Mouse (Mus musculus) megakaryocyte, embryonic 14.5 days (primary cell): ENCODE data around the gene 2700097O09Rik. TPM values are rescaled to one million over a fixed set of nuclear protein-coding genes. Genes with fewer than 3 reads are reported as not detected.

Source experiments
- H3K27me3 ChIP-seq: replicated peaks from 2 replicates; pipeline ENCODE3; 2012; ENCODE audit warnings: inconsistent platforms
- H3K36me3 ChIP-seq: replicated peaks from 2 replicates; pipeline ENCODE3; 2012; ENCODE audit warnings: low read length, inconsistent platforms, mixed read lengths
- H3K4me1 ChIP-seq: 2 replicates; pipeline ENCODE4 v1.6.1; 2012; ENCODE audit warnings: inconsistent platforms
- H3K4me3 ChIP-seq: replicated peaks from 2 replicates; pipeline ENCODE3; 2012; ENCODE audit warnings: moderate library complexity, mild to moderate bottlenecking, inconsistent platforms
- H3K9me3 ChIP-seq: 2 replicates; pipeline ENCODE4 v1.6.1; 2012; ENCODE audit warnings: inconsistent platforms
- FLI1 ChIP-seq: IDR thresholded peaks from 2 replicates; pipeline ENCODE4 v1.6.1; 2012; ENCODE audit warnings: low read length, inconsistent platforms, mixed read lengths
- GATA1 ChIP-seq: IDR thresholded peaks from 3 replicates; pipeline ENCODE4 v1.6.1; 2012; ENCODE audit warnings: mixed read lengths, low read length, inconsistent platforms, borderline replicate concordance
- polyA plus RNA-seq: library from polyadenylated mRNA; stranded (reverse); fragments of >175 nt; gene quantifications from 2 replicates; pipeline ENCODE4 v1.2.3, GENCODE M21; 2012; ENCODE audit warnings: low replicate concordance; ENCODE audit not compliant: insufficient read depth

Gene 2700097O09Rik
- polyA plus RNA-seq, 1 experiment = 0.25 TPM

DNA sequence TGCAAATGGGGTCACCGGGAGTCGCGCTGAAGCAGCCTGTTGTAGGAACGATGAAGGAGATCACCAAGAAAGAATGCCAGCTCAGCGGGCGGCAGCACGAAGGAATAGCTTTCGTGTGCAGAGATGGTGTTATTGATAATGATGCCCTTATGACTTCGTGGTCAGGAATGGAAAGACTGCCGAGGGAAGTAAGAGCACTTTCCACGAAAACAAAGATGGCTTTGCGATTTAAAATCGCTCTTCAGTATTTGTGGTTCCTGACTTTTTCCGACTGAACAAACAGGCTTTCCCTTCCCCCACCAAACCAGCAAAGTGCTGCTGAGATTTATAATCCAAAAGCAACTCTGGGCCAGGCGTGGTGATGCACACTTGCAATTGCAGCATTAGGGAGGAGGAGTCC lies 38.9 kb downstream of the 2700097O09Rik start:
- TF ChIP-seq GATA1 (no peak), FLI1 (no peak)
- H3K27me3 ChIP-seq = peaks cover 4% of the 10 kb centered on the region
- no peaks in the 10 kb centered on the region for H3K9me3 ChIP-seq
- no peaks in the 10 kb centered on the region; the same call in 1 of the 2 replicates for H3K4me1 ChIP-seq
- H3K36me3 ChIP-seq = peaks cover 13% of the 10 kb centered on the region
- H3K4me3 ChIP-seq = no peak overlapping the region

DNA sequence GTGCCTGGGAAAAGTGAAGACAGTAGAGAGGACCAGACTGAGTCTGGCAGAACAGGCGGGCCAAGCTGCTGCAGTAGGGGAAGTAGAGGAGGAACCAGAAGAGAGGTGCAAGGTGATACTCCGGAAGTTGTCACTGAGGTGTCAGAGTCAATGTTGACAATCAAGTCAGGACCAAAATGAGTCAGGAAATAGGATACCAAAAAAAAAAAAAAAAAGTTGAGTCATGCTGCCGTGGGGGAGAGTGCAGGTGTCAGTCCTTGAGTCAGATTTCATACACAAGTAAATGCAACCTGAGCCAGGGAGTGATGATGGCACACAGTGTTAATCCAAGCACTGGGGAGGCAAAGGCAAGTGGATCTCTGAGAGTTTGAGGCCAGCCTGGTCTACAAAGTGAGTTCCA lies 52.8 kb downstream of the 2700097O09Rik start:
- TF ChIP-seq GATA1 (no peak), FLI1 (no peak)
- Histone ChIP-seq H3K9me3 (peaks cover 7% of the 10 kb centered on the region), H3K27me3 (peaks cover 26% of the 10 kb centered on the region), H3K4me1 (peaks cover 8% of the 10 kb centered on the region), H3K36me3 (no peaks in the 10 kb centered on the region), H3K4me3 (no peak overlapping the region)

DNA sequence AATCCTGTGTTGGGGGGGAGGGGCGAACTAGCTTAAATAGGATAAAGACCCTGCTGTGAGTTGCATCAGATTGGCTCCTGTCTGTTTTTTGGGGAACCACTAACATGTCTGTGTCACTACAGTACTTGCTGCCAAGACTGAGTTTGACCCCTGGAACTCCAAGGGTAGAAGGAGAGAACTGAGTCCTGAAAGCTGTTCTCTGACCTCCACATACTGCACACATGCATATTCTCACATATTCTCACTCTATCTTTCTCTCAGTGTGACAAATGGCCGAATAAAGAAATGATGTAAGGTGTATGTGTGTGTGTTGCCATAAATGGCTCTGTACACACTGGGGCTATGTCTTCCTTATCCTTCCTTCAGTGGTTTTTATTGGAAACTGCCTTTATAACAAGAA lies 56.6 kb downstream of the 2700097O09Rik start:
- no peaks in the 10 kb centered on the region for H3K36me3 ChIP-seq
- H3K9me3 ChIP-seq = peaks cover 7% of the 10 kb centered on the region
- H3K4me3 ChIP-seq = no peak overlapping the region
- TF ChIP-seq FLI1 = no peak
- TF ChIP-seq GATA1 = no peak
- peaks cover 3% of the 10 kb centered on the region for H3K27me3 ChIP-seq
- H3K4me1 ChIP-seq = peaks cover 8% of the 10 kb centered on the region

DNA sequence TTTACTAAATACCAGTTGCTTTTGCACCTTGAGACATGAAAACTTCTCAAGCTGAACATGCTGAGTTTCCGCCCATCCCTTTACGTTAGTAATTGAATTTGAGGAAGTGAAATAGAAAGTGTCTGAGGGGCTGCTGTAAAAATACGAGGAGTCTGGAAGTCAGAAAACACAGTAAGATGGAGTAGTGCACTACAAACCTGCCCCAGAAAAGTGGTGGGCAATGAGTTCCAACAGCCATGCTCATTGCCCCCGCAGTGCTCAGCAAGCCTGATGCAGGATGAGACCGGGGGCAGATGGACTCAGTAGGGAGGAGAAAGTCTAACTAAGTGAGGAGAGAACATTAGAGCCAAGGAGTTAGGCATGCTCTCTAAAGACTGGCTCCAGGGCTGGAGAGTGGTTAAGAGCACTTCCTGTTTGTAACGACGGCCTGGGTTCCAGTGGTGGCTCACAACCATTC lies 60.5 kb downstream of the 2700097O09Rik start:
- H3K36me3 ChIP-seq = no peaks in the 10 kb centered on the region
- H3K9me3 ChIP-seq = peaks cover 4% of the 10 kb centered on the region
- peaks cover 18% of the 10 kb centered on the region for H3K4me1 ChIP-seq
- TF ChIP-seq GATA1 = no peak
- no peak for TF ChIP-seq FLI1
- no peaks in the 10 kb centered on the region for H3K27me3 ChIP-seq
- peak overlapping the region; percentile 62 for H3K4me3 ChIP-seq

DNA sequence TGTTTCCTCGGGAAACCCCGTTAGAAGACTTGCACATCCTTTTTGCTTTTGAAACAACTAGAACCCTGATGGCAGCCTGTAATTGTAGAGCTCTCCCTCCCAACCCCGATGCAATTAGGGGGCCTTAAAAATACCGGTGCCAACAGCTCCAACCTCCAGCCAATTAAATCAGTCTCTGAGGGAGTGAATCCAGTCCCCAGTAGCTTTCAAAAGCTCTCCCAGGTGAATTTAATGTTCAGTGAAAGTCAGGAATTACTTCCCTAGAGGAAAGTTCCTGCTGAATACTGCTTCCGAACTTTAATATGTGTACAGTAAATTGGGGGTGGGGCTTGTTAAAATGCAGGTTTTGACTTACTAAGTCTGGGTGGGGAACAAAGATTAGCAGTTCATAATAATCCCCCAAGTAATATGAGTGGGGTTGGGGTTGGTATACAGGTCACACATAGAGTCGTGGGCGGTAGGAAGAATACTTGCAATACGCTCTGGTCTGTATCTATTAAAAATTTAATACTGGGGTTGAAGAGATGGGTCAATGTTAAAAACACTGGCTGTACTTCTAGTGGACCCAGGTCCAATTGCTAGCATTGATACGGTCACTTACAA lies 62.7 kb downstream of the 2700097O09Rik start:
- H3K4me1 ChIP-seq = peaks cover 18% of the 10 kb centered on the region
- H3K4me3 ChIP-seq = no peak overlapping the region
- no peaks in the 10 kb centered on the region for H3K9me3 ChIP-seq
- no peaks in the 10 kb centered on the region for H3K36me3 ChIP-seq
- H3K27me3 ChIP-seq = peaks cover 6% of the 10 kb centered on the region
- TF ChIP-seq FLI1 (no peak), GATA1 (no peak)

DNA sequence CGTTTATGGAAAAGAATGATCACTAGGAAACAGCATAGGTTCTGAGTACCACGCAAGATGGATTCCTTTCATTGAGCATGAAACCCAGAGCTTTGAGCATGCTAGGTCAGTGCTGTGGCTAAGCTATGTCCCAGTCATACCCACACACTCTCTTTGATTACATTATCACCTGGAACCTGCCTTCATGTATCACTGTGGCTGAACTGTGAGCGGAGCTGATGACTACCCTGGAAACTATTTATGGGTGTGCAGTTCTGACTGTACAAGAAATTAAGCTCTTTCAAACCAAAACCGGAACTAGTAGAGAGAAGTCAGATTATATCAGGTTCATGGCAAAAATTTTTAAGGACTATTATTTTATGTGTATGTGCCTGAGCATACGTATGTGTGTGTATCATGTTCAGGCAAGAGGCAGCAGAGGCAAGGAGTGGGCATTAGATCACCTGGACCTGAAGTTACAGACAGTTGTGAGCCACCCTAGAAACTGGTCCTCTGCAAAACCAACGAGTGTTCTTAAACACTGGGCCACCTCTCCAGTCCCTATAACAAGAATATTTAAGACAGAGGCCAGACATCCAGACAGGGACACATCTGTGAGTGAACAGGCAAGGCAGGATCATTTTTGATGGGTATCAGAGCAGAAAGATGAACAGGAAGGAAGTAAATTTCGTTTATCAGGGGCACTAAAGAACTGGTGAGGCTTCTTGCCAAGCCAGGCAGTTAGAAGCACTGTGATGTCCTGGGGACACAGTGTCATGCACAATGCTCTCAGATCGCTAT lies 63.4 kb downstream of the 2700097O09Rik start:
- H3K4me3 ChIP-seq = no peak overlapping the region
- no peak for TF ChIP-seq FLI1
- no peak for TF ChIP-seq GATA1
- H3K9me3 ChIP-seq = no peaks in the 10 kb centered on the region
- H3K36me3 ChIP-seq = no peaks in the 10 kb centered on the region
- H3K27me3 ChIP-seq = peaks cover 6% of the 10 kb centered on the region
- H3K4me1 ChIP-seq = peaks cover 18% of the 10 kb centered on the region

DNA sequence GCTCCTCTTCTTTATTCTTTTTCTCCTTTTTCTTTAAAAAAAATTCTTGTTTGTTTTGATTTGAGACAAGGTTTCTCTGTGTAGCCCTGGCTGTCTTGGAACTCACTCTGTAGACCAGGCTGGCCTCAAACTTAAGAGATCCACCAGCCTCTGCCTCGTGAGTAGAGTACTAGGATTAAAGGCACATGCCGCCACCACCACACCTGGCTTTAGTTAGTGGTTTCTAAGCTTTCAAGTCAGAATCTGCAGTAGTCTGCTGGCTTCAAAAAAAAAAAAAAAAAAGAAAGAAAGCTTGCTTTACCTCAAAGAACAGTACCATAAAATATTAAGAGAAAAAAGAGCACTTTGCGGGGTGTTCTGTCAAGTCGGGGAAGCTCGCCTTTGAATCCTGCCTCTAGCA lies 64.5 kb downstream of the 2700097O09Rik start:
- Histone ChIP-seq H3K36me3 (no peaks in the 10 kb centered on the region), H3K4me1 (peaks cover 18% of the 10 kb centered on the region), H3K4me3 (no peak overlapping the region), H3K9me3 (no peaks in the 10 kb centered on the region), H3K27me3 (peaks cover 6% of the 10 kb centered on the region)
- TF ChIP-seq FLI1 = no peak
- no peak for TF ChIP-seq GATA1

DNA sequence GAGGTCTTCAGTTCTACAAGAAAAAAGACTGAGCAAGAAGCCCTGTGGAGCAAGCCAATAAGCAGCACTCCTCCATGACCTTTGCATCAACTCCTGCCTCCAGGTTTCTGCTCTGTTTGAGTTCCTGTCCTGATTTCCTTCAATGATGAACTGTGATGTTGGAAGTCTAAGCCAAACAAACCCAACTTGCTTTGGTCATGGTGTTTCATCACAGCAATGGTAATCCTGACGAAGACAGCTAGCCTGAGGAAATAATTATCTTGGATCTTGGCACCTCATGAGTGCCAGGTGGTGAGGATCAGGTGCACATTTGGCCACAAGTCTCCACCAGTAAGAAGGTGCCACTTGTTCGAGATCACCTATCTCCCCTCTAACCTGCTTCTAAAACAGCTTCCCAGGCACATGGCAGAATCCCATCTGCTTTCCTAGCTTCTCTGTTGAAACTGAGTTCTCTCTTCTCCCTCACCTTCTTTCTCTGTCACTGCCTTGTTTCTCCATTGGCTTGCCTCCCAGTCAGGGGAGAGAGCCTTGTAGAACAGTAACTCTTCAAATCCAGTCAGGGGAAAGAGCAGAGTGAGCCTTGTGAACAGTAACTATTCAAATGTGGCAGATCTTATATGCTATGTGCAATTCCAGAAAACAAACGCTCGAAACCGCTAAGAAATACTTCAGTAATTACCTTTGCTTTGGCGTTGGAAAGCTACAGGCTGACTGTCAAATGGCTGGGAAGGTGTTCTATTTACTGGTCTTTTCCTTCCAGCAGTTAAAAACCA lies 66.1 kb downstream of the 2700097O09Rik start, which contains the start of gene Baz1a:
Baz1a (minus strand) TSS at position 723 of the 773 bp plus-strand sequence.
- TF ChIP-seq GATA1 (no peak), FLI1 (no peak)
- Histone ChIP-seq H3K36me3 (no peaks in the 10 kb centered on the region), H3K4me3 (no peak within 1 kb of the TSS), H3K27me3 (peaks cover 6% of the 10 kb centered on the region), H3K4me1 (peaks cover 15% of the 10 kb centered on the region), H3K9me3 (no peaks in the 10 kb centered on the region)

DNA sequence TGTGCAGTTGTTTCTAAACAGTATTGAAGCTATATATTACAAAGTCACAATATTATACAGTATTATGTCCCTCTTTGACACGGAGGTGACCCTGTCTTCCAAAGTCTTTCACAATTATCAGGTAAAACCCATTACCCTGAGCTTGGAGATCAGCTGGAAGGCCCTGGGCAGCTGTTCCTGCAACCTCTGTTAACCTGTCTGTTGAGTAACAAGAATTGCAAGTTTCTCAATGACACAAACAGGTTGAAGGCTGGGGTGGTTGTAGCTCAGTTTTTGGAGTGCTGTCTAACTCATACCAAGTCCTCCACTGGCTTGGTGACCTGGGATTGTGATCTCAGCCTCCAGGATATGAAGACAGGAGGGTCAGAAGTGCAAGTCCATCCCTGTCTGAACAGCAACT lies 66.9 kb downstream of the 2700097O09Rik start:
- Histone ChIP-seq H3K4me1 (peaks cover 15% of the 10 kb centered on the region), H3K9me3 (no peaks in the 10 kb centered on the region), H3K27me3 (peaks cover 6% of the 10 kb centered on the region), H3K36me3 (no peaks in the 10 kb centered on the region), H3K4me3 (no peak overlapping the region)
- no peak for TF ChIP-seq FLI1
- TF ChIP-seq GATA1 = no peak
